Mouse (Mus musculus) ovary, postnatal 14 days (tissue): Measurements from ENCODE around the gene Aldh1a1.
"Not testable (repeated sequence)": the region's sequence is repeated elsewhere in the genome, so short reads cannot be mapped to it uniquely, and the experiment has no call there.

Experiments
- DNase-seq: peaks from one replicate; pipeline ENCODE4 v3.0.0; 2022; ENCODE audit warnings: low spot score

Gene Aldh1a1

GRCm38 (mm10) chr19:20492491-20492890 is at the start of gene Aldh1a1:
Gene Aldh1a1 (plus strand): TSS chr19:20492715.
- DNase-seq: peak; percentile 11

- no peak for DNase-seq
Measured at GRCm38 (mm10) chr19:20447807-20448206, 44.7 kb upstream of the Aldh1a1 start.

- peak; percentile 7 for DNase-seq
Measured at GRCm38 (mm10) chr19:20449546-20449945, 43.0 kb upstream of the Aldh1a1 start.

- no peak for DNase-seq
Measured at GRCm38 (mm10) chr19:20451045-20451444, 41.5 kb upstream of the Aldh1a1 start.

- peak; percentile 7 for DNase-seq
Measured at GRCm38 (mm10) chr19:20484497-20484896, 8.0 kb upstream of the Aldh1a1 start.

- DNase-seq: peak; percentile 9
Measured at GRCm38 (mm10) chr19:20491950-20492349, 565 bp upstream of the Aldh1a1 start.

- DNase-seq: no peak
Measured at GRCm38 (mm10) chr19:20496476-20496875, 4.0 kb downstream of the Aldh1a1 start.

GRCm38 (mm10) chr19:20505359-20505758 is 12.8 kb downstream of the Aldh1a1 start:
- no peak for DNase-seq

GRCm38 (mm10) chr19:20506936-20507615 is 14.6 kb downstream of the Aldh1a1 start:
- no peak for DNase-seq

- DNase-seq: no peak
Measured at GRCm38 (mm10) chr19:20508609-20509008, 16.1 kb downstream of the Aldh1a1 start.

GRCm38 (mm10) chr19:20511971-20512370 is 19.5 kb downstream of the Aldh1a1 start:
- DNase-seq: no peak

GRCm38 (mm10) chr19:20513181-20513580 is 20.7 kb downstream of the Aldh1a1 start:
- no peak for DNase-seq

- DNase-seq: no peak
Measured at GRCm38 (mm10) chr19:20513688-20514361, 21.3 kb downstream of the Aldh1a1 start.

- no peak for DNase-seq
Measured at GRCm38 (mm10) chr19:20516481-20516880, 24.0 kb downstream of the Aldh1a1 start.

- not testable (repeated sequence) for DNase-seq
Measured at GRCm38 (mm10) chr19:20529156-20529555, 36.6 kb downstream of the Aldh1a1 start.

GRCm38 (mm10) chr19:20529921-20530696 is 37.6 kb downstream of the Aldh1a1 start:
- DNase-seq: no peak

GRCm38 (mm10) chr19:20536538-20536937 is 44.0 kb downstream of the Aldh1a1 start:
- no peak for DNase-seq

- DNase-seq: no peak
Measured at GRCm38 (mm10) chr19:20541044-20541443, 48.5 kb downstream of the Aldh1a1 start.

GRCm38 (mm10) chr19:20541924-20542323 is 49.4 kb downstream of the Aldh1a1 start:
- DNase-seq: no peak

GRCm38 (mm10) chr19:20543816-20544215 is 51.3 kb downstream of the Aldh1a1 start:
- no peak for DNase-seq

- no peak for DNase-seq
Measured at GRCm38 (mm10) chr19:20544941-20545340, 52.4 kb downstream of the Aldh1a1 start.

GRCm38 (mm10) chr19:20547025-20547424 is 54.5 kb downstream of the Aldh1a1 start:
- no peak for DNase-seq

- no peak for DNase-seq
Measured at GRCm38 (mm10) chr19:20549409-20549808, 56.9 kb downstream of the Aldh1a1 start.
